Mouse (Mus musculus) layer of hippocampus, adult 9-11 months (tissue): Measurements from ENCODE around the gene Rnf128.
"Not testable (repeated sequence)": the region's sequence is repeated elsewhere in the genome, so short reads cannot be mapped to it uniquely, and the experiment has no call there.

Experiments
- DNase-seq: peaks from one replicate; pipeline ENCODE4 v3.0.0; 2022

The Rnf128 gene

DNA sequence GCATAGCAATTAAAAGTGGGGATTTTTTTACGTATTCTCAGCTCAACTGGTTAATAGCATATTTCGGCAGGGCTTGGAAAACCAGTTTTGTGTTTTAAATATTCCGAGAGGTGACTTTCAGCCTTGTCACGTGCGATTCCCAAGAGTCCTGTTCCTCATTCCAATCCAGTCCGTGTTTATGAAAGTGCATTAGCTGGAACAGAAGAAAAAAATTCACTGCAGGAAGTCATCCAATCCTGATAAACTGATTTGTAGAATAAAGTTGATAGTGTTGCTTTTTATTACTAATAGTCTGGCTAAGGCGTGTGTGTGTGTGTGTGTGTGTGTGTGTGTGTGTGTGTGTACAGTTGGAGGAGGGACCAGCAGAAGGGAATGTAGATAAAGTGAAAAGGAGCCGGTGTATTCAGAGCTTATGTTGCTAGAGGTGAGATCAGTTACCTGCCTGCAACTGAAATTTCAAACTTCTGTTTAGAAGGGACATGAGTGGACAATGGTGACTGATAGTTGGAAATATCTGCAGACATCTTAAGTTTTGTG, at the start of gene Rnf128:
Rnf128 (plus strand) TSS at position 392 of the 537 bp plus-strand sequence.
- no peak for DNase-seq

DNA sequence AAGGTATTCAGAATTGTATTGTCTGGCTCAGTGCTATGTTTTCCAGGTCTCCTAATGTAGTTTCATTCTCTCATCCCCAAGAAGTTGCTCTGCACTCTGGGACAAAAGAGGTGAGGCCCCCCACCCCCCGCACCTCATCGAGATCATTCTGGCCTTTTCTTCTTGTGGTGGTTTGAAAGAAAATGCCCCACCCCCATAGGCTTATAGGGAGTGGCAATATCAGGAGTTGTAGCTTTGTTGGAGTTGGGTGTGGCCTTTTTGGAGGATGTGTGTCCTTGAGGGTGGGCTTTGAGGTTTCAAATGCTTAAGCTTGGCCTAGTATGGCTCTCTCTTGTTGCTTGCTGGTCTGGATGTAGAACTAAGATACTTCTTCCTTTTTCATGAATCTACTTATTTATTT, 47.0 kb upstream of the Rnf128 start:
- DNase-seq = no peak

DNA sequence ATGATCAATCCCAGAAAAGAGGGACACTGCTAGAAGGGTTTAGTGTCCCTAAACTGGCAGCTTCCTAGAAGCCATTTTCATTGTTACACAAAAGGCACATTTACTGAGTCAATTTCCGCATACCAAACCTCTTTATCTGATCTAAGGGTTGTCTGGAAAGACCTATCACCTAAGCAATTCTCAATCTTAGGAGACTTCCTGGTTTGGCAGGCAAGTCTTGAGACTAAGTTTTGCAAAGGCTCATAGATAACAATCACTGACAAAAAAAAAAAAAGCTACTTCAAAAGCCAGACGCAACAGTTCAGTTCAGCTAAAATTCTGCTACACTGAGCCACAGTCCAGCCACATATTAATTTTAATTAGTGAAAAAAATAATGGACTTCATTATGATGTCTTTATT, 43.9 kb upstream of the Rnf128 start:
- DNase-seq = no peak

DNA sequence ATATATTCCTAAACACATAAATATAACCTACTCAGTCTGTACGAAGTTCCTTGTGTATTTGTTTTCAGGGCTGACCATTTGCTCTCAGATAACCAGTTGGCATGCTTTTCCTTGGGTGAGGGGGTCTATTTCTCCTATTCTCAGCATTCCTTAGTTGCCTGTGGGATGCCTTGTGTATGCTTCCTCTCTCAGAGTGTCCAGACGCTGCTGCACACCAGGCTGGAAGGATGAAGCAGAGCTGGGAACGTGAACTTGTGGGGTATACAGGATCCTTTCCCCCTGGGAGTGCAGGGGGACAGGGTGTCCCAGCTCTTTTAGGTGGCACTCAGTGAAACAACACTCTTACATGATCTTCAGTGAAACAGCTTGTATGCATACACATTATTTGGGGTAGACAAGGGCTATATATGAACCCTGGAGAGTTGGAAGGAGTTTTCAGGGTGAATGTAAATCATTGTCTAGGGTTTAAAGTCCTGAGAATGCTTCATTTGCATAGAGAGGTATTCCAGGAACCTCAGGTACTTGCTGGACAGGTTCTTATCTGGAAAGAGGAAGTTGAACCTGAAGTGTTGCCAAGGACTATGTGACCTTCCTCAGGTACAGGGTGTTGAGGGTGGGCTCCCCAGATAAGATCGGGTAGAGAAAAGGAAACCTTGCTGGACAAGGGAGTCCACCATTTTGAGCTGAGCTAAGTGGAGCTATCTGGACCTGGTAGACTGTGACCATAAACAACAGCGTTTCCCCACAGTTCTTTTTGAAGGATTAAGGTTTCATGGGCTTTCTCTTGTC, 38.6 kb upstream of the Rnf128 start:
- DNase-seq = no peak

DNA sequence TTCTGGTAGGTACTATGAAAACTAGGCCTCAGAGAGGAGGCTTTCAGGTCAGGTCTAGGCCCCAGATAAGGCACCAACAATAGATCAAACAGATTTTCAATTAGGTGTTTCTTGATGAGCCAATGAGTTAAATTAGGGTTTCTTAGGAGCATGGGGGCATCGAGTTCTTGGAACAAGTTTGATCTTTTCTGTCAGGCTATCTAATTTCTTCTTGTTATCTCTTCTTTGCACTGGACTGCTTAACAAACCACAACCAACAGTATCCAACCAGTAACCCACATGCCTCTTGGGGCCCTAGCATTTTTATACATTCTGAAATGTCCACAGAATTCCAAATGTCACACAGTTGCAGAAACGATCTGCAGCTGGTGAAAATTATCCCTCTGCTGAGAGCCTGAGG, 37.4 kb upstream of the Rnf128 start:
- no peak for DNase-seq

DNA sequence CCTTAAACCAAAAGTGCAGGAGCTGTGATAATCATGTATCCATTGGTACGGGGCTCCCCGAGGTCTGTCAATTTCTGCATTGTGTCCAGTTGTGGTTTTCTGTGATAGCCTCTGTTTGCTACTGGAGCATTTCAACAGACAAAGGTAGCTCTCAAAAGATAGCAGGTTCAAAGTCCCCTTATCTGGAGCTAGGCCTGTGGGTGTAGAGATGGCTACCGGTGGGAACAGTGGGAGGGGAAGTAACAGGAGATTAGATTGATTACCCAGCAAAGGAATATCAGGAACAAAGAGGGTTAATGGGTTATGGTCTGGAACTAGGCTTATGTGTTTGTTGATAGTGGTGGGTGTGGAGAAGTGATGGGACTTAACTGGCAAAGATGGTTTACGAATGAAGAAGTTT, 36.1 kb upstream of the Rnf128 start:
- DNase-seq = no peak

DNA sequence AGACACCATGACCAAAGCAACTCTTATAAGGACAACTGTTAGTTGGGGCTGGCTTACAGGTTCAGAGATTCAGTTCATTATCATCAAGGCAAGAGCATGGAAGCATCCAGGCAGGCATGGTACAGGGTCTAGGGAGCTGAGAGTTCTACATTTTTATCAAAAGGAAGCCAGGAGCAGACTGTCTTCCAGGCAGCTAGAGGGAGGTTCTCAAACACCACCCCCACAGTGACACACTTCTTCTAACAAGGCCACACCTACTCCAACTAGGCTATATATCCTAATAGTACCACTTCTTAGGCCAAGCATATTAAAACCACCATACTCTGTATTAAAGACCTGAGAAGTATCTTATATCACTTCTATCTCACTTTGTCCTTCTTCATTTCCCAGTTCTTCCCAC, 33.4 kb upstream of the Rnf128 start:
- no peak for DNase-seq

DNA sequence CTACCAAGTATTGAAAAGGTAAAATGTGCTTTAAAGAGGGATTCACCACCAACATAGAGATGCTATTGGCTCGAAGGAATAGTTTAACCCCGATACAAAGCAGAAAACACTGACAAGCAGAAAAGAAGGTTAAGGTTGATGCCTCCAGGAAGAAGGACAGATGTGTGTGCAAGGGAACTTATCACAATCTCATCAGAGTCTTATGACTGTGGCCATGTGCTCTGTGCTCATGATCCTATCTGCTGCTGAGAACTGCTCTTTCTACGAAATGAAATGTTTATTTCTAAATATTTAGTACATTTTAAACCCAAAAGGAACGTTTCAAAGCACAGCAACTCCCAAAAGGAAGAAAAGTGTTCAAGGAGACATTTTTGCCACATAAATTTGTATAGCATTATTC, 30.8 kb upstream of the Rnf128 start:
- DNase-seq = no peak

DNA sequence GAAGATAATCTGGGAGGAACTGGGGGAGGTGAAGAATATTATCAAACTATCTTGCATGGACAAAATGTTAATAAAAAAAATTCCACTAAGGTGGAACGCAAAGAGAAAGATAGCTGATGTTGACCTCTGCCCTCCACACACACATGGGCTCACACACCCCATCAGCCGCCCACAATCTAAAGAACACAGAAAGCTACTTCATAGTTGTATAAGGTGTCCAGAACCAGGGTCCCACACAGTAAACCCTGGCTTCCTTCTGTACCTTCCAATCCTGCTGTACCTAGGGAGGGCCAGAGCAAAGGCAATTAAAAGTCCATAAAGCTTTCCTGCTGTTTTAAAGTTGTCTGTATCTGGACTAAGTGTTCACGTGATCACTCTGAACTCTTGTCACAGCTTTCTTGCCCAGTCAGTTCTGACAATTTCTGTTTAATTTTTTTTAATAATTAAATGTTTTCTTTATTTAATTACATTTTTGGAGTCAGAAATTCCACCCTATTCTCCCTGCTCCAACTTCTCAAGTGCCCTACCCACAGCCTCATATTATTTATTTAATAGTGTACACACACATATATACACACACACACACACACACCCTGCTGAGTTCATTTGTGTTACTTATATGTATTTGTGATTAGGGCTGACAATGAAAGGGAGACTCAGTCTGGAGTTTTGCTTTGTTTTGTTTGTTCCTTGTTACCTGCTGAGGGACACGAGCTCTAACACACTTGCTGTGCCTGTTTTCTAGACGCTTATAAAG, 25.3 kb upstream of the Rnf128 start:
- no peak for DNase-seq

DNA sequence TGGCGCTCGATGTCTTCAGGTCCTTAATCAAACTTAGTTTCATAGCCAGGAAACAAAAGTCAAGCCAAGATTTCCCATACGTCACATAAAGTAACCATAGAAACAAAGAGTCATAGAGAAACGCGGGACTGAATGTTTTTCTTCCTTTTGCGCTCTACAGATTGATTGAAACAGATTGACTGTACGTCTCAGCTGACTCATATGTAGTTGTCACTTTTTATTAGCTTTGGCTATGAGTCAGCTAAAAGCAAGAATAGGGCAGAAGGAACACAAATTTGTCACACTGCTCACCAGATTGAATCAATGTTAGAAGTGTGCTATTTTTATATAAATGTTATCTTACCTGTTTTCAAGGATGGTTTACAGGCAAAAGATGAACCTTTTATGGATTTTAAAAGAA, 19.4 kb upstream of the Rnf128 start:
- peak; percentile 2 for DNase-seq

DNA sequence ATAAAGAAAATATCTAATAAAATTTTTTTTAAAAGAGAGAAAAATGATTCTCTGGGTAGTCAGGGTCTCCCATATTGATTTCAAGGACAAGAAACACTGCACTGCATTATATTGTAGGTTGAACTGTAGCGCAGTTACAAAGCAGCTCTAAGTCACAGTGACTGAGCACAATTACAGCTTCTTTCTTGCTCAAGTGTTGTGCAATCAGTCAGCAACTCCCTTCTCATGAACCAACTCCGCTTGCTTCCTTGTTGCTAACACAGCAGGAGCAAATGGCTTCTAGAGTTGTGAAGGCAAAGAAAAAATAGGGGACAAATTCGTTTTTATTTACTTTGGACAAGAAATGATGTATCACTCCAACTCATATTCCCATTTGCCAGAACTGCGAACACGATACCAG, 12.7 kb upstream of the Rnf128 start:
- no peak for DNase-seq

DNA sequence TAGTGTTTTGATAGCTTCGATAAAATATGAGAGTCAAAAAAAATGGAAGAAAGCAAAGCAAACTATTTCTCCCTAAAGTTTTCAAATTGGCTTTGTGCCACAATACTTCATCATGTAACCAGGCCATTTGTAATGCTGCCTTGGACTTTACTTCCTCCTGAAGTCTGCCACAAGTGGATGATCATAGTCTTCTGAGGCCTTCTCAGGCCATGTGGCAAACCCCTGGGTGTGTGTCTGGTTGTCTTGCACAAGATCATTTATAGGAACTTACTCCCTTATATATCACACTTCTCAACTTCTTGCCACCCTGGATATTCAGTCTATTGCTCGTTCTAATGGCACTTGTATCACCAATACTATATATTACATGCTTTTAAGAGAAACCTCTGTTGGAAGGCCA, 11.0 kb upstream of the Rnf128 start:
- DNase-seq = no peak

DNA sequence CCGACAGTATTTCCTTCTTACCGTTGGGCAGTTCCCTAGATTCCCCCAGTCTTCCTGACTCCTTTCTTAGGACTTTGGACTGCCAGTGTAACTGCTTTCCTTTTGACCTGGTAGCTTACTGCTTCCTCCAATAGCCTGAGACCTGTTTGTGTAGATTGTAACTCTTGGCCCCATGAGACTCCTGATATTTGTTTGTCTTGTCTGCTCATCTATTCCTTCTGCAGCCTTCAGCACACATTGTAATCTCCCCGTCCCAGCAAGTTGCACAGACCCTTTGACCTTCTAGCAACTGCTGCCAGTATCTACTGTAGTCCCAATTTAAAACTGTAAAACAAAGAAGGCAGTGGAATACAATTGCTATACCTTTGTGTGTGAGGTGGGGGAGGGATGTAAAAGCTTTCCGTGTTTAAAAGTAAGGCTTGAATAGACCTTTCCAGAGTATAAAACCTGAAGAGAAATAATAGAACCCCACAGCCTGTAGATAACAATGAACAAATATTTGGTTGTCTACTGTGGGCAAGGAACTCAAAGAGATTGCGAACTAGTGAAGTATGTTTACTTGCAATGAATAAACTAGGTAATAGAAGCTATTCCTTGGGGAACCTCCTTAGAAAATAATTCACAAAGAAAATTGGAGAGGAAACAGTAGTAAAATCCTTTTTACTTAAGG, 726 bp upstream of the Rnf128 start:
- no peak for DNase-seq

DNA sequence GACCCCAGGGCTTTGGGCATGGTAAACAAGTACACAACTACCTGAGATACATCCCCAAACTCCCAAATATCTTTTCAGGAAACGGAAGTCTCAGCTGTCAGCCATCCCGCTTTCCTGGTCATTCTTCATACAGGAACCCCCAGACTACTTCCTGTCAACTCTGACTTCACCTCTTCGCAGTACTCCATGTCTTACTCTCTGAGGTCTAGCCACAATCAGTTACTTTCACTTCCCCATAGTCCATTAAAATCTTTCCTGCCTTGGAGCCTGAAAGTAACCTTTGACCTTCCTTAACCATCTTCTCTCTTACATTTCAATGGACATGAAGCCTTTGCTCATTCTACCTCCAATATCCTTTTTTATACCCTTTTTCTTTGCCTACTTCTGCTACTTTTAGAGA, 6.9 kb downstream of the Rnf128 start:
- DNase-seq = no peak

DNA sequence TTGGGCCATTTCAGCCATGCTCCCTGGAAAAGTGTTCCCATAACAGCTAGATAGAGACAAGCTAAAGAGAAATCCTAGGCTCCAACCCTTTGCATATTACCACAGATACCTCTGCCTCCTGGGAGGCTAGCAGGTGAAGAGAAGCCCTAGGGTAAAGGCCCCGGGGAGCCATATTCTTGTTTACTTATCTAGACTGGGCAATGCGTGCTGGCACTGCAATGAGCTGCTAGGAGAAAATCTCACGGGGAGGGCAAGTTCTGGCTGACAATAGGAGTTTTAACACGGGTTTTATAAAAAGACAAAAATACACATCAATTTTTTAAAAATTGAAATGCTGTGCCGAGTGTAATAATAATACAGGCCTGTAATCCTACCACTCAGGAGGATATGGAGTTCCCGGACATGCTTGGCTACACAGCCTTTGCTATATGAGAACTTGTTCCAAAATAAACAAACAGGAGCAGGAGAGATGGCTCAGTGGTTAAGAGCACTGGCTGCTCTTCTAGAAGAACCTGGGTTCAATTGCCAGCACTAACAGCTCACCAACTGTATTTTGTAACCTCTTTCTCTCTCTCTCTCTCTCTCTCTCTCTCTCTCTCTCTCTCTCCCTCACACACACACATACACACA, 15.6 kb downstream of the Rnf128 start:
- DNase-seq = no peak

DNA sequence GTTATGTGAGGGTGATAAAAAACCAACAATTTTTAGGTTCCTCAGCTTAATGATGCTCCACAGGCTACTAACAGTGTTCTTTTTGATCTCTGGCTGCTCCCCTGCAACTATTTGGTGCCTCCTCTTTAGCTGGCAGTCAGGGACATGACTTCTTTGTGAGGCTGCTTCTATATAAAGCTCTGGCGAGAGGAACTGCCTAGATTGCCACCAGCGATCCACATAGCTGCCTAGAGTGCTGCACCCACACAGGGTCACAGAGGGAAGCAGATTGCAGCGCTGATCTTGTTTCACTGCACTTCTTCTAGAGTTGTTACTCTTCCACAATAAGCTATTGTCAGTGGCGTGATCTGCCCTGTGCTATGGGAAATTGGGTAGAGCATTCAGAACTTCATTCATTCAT, 20.5 kb downstream of the Rnf128 start:
- peak; percentile 10 for DNase-seq

DNA sequence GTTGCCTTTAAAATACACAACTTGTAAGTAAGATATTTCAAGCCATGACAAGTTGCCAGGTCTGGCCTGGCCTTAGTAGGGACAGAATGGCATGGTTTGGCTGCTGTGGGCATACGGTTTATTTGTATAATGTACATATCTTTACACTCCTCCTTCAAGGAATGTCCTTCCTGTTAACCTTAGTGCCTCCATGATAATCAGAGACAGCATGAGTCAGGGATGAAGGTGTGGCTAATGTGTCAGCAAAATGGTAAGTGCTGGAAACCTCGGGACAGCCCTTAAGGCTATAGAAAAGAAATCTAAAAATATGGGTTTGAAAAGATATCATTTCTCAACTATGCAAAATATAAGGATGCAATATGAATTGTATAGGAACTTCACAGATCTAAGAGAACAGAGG, 23.6 kb downstream of the Rnf128 start:
- DNase-seq = not testable (repeated sequence)

DNA sequence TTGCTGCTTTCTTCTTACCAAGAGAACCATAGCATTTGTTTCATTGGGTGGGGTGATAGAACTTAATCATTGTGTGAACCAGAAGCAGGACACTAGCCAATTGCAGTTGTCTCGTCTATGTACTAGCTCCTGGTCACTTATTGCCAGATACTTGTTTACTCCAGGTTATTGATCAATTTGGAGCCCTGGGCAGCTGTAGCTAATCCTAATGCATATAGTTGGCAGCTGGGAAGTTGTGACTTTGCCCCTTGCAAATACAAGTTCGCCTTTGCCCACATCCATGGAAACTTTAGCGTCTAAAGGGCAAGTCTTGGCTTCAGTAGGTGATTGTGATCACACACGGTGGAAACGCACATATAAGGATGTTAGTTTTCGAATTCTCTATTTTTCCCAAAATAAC, 33.3 kb downstream of the Rnf128 start:
- no peak for DNase-seq

DNA sequence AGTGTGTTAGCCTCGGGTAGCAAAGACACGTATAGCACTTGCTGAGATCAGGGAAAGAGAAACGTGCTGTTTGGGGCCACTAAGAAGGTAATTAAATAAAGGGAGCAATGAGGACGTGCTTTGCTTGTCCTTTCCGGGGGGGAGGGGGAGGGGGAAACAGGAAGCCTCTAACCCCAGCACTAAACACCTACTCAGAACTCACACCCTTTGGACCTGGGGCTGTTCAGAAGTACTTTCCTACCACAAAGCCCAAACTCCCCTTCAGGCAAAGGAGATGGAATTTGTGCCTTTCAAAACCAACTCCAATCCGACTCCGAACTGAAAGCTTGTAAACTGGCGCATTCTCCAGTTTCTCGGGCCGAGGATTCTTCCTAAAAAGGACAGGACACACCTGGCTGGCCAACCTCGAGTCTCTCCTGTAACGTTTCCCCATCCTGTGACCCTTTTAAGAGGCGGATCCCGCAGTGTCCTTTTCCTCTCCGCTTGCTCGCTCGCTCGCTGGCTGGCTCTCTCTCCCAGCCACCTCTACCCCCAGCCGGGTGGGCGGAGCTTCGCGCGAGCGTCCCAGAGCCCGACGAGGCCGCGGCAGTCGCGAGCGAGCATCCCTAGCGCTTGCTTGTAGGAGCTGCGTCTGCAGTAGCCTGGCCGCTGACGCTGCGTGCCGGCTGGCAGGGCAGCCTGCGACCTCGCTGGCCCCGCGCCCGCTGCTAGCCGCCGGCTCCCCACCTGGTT, 47.1 kb downstream of the Rnf128 start:
- DNase-seq = peak; percentile 70

DNA sequence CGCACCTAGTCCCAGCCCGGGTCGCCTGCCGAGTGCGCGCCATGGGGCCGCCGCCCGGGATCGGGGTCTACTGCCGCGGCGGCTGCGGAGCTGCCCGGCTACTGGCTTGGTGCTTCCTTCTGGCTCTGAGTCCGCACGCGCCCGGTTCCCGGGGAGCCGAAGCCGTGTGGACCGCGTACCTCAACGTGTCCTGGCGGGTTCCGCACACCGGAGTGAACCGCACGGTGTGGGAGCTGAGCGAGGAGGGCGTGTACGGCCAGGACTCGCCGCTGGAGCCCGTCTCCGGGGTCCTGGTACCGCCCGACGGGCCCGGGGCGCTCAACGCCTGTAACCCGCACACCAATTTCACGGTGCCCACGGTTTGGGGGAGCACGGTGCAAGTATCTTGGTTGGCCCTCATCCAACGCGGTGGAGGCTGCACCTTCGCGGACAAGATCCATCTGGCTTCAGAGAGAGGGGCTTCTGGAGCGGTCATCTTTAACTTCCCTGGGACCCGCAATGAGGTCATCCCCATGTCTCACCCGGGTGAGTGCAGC, 47.7 kb downstream of the Rnf128 start:
- DNase-seq = no peak

DNA sequence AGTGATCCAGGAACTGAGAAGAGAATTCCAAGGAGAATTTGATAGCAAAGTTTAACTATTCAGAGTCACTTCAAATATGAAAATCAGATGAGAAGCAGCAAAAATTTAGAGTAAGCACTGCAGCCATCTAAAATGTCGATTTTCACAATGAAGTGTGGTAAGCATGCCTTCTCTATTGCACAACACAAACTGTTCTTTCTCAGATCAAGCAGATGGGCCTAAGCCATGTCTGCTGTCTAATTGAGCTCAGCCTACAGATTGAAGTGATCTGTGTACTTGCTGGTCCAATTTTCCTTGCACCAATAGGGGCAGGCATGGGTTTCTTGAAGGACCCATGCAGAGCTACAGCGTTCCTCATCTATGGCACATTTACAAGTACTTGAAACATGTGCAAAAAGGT, 51.6 kb downstream of the Rnf128 start:
- peak; percentile 39 for DNase-seq

DNA sequence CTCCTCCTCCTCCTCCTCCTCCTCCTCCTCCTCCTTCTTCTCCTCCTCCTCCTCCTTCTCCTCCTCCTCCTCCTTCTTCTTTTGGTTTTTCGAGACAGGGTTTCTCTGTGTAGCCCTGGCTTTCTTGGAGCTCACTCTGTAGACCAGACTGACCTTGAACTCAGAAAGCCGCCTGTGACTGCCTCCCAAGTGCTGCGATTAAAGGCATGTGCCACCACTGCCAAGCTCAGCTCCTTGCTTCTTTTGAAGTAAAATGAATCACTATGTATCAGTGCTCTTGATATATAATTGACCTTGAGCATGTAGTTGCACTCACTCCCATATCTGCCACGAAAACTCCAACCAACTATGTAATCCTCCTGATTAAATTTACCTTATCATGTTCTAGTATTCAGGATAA, 59.0 kb downstream of the Rnf128 start:
- DNase-seq = no peak
